Mouse (Mus musculus) E14TG2a.4 (cell line): ENCODE measurements around the gene Neurl2.

Experiments used
- CTCF ChIP-seq: conservative IDR thresholded peaks from 2 replicates; pipeline ENCODE4 v1.5.1; 2014; ENCODE audit warnings: low read length
- NANOG ChIP-seq: IDR thresholded peaks from 2 replicates; pipeline ENCODE4 v1.6.1; 2014; ENCODE audit warnings: borderline replicate concordance, low read length, mixed read lengths
- POU5F1 ChIP-seq: IDR thresholded peaks from 2 replicates; pipeline ENCODE4 v1.6.1; 2014; ENCODE audit warnings: low read length, borderline replicate concordance

- TF ChIP-seq CTCF (no peak), NANOG (no peak), POU5F1 (no peak)
Measured at GRCm38 (mm10) chr2:164784869-164785420, 48.3 kb downstream of the Neurl2 start.
